Mouse (Mus musculus) lung, postnatal 0 days (tissue): Measurements from ENCODE around the gene Hdac7. TPM values are rescaled to one million over a fixed set of nuclear protein-coding genes. Genes with fewer than 3 reads are reported as not detected.

Experiments
- ATAC-seq: fragments of 200-750 bp; cut with Nextera tagmentation; 2 replicates; pipeline ENCODE4 v1.8.0; 2017; ENCODE audit warnings: moderate library complexity
- DNase-seq: peaks from one replicate; pipeline ENCODE4 v3.0.0-alpha.2; 2016; ENCODE audit warnings: low spot score
- H3K27ac ChIP-seq: fragments of 300-500 bp; sonication (generic); 2 replicates; pipeline ENCODE4 v1.5.1; 2014; ENCODE audit warnings: antibody characterized with exemption, mild to moderate bottlenecking, low read length, mixed read lengths
- H3K27me3 ChIP-seq: fragments of 300-500 bp; sonication (generic); replicated peaks from 2 replicates; pipeline ENCODE4 v1.6.1; 2014; ENCODE audit warnings: low read length, mixed read lengths; ENCODE audit not compliant: insufficient read depth
- H3K36me3 ChIP-seq: fragments of 300-500 bp; sonication (generic); 2 replicates; pipeline ENCODE4 v1.6.1; 2014; ENCODE audit warnings: low read length, mixed read lengths; ENCODE audit not compliant: insufficient read depth
- H3K4me1 ChIP-seq: fragments of 300-500 bp; sonication (generic); 2 replicates; pipeline ENCODE4 v1.6.1; 2014; ENCODE audit warnings: antibody characterized with exemption, low read depth, low read length, mixed read lengths; ENCODE audit not compliant: insufficient read depth
- H3K4me2 ChIP-seq: fragments of 300-500 bp; sonication (generic); replicated peaks from 2 replicates; pipeline ENCODE4 v1.6.1; 2014; ENCODE audit warnings: low read depth, mild to moderate bottlenecking, low read length, moderate library complexity, mixed read lengths
- H3K4me3 ChIP-seq: fragments of 300-500 bp; sonication (generic); 2 replicates; pipeline ENCODE4 v1.5.1; 2014; ENCODE audit warnings: low read depth, low read length
- H3K9ac ChIP-seq: fragments of 300-500 bp; sonication (generic); replicated peaks from 2 replicates; pipeline ENCODE4 v1.6.1; 2014; ENCODE audit warnings: low read depth, mild to moderate bottlenecking
- H3K9me3 ChIP-seq: fragments of 300-500 bp; sonication (generic); 2 replicates; pipeline ENCODE4 v1.6.1; 2016; ENCODE audit warnings: low read length, mixed read lengths
- CTCF ChIP-seq: IDR thresholded peaks from 2 replicates; pipeline ENCODE4 v1.5.1; 2016; ENCODE audit warnings: antibody characterized with exemption, mild to moderate bottlenecking
- EP300 ChIP-seq: IDR thresholded peaks from 2 replicates; pipeline ENCODE4 v1.6.1; 2016; ENCODE audit warnings: antibody characterized with exemption, mild to moderate bottlenecking, control low read depth
- WGBS: fragments of 180-500 bp; shearing (Covaris S2); extraction: QIAGEN DNeasy Blood & Tissue Kit; methylation state at CpG from one replicate; pipeline ENCODE4 v1.1.7; 2014; 5-methylcytosine and 5-hydroxymethylcytosine counted together
- polyA plus RNA-seq: library from polyadenylated mRNA; unstranded; fragments of >200 nt; fragmentation: Nextera tagmentation; extraction: Ambion mirVana; gene quantifications from 2 replicates; pipeline ENCODE4 v1.2.1, GENCODE M21; 2015

Hdac7 gene
- polyA plus RNA-seq, 1 experiment from 2014 or later = 43.2 TPM

- H3K9me3 ChIP-seq = no peaks in the 10 kb centered on the region
- peaks cover 16% of the 10 kb centered on the region; the same call in 1 of the 2 replicates for H3K36me3 ChIP-seq
- DNase-seq (no peak), ATAC-seq (no peak)
- H3K4me2 ChIP-seq = no peak overlapping the region
- H3K4me1 ChIP-seq = peaks cover 10% of the 10 kb centered on the region
- no peaks in the 10 kb centered on the region for H3K27me3 ChIP-seq
- TF ChIP-seq CTCF = no peak
- TF ChIP-seq EP300 = no peak
- H3K4me3 ChIP-seq = no peak overlapping the region
- no peak overlapping the region for H3K27ac ChIP-seq
- no peak overlapping the region for H3K9ac ChIP-seq
- 63% methylated on average over 5 of the region's 5 CpGs for whole genome bisulfite sequencing
Observed at GRCm38 (mm10) chr15:97760952-97761351, 83.3 kb downstream of the Hdac7 start.

GRCm38 (mm10) chr15:97760006-97760405, 84.3 kb downstream of the Hdac7 start:
- Histone ChIP-seq H3K9ac (no peak overlapping the region), H3K4me2 (no peak overlapping the region), H3K4me1 (peaks cover 10% of the 10 kb centered on the region), H3K9me3 (no peaks in the 10 kb centered on the region), H3K27ac (no peak overlapping the region), H3K4me3 (no peak overlapping the region), H3K36me3 (peaks cover 16% of the 10 kb centered on the region; the same call in 1 of the 2 replicates), H3K27me3 (no peaks in the 10 kb centered on the region)
- DNase-seq = no peak
- 78% methylated on average over 9 of the region's 9 CpGs for WGBS
- ATAC-seq = no peak
- TF ChIP-seq CTCF = no peak
- no peak for TF ChIP-seq EP300

- Histone ChIP-seq H3K4me2 (no peak overlapping the region), H3K27me3 (no peaks in the 10 kb centered on the region), H3K9me3 (no peaks in the 10 kb centered on the region), H3K4me3 (no peak overlapping the region), H3K9ac (no peak overlapping the region), H3K36me3 (peaks cover 15% of the 10 kb centered on the region; the same call in 1 of the 2 replicates), H3K4me1 (peaks cover 3% of the 10 kb centered on the region; the same call in 1 of the 2 replicates), H3K27ac (no peak overlapping the region)
- TF ChIP-seq EP300 (no peak), CTCF (no peak)
- ATAC-seq (no peak), DNase-seq (no peak)
- 57% methylated on average over 8 of the region's 8 CpGs for WGBS
Observed at GRCm38 (mm10) chr15:97755361-97755760, 88.9 kb downstream of the Hdac7 start.

- Histone ChIP-seq H3K36me3 (peaks cover 13% of the 10 kb centered on the region; the same call in 1 of the 2 replicates), H3K9ac (no peak overlapping the region), H3K9me3 (no peaks in the 10 kb centered on the region), H3K27me3 (no peaks in the 10 kb centered on the region), H3K27ac (no peak overlapping the region), H3K4me2 (no peak overlapping the region), H3K4me3 (no peak overlapping the region), H3K4me1 (peaks cover 3% of the 10 kb centered on the region; the same call in 1 of the 2 replicates)
- TF ChIP-seq EP300 (no peak), CTCF (no peak)
- DNase-seq (no peak), ATAC-seq (no peak)
- 29% methylated on average over 6 of the region's 6 CpGs for WGBS
Observed at GRCm38 (mm10) chr15:97754476-97754875, 89.8 kb downstream of the Hdac7 start.

GRCm38 (mm10) chr15:97752491-97752890, 91.8 kb downstream of the Hdac7 start:
- Histone ChIP-seq H3K4me1 (peaks cover 3% of the 10 kb centered on the region; the same call in 1 of the 2 replicates), H3K27ac (no peak overlapping the region), H3K9me3 (no peaks in the 10 kb centered on the region), H3K27me3 (no peaks in the 10 kb centered on the region), H3K36me3 (0 out of 2 replicates have a peak, but pooled peaks cover under 1% of the 10 kb centered on the region), H3K4me3 (no peak overlapping the region), H3K9ac (no peak overlapping the region), H3K4me2 (no peak overlapping the region)
- DNase-seq = no peak
- no peak for TF ChIP-seq EP300
- TF ChIP-seq CTCF = no peak
- ATAC-seq = no peak
- 86% methylated on average over 5 of the region's 5 CpGs for WGBS

GRCm38 (mm10) chr15:97751676-97752075, 92.6 kb downstream of the Hdac7 start:
- WGBS = 65% methylated on average over 2 of the region's 2 CpGs

More at GRCm38 (mm10) chr15:97751676-97752075, 92.6 kb downstream of the Hdac7 start:
- Histone ChIP-seq H3K27me3 (no peaks in the 10 kb centered on the region), H3K9me3 (no peaks in the 10 kb centered on the region), H3K27ac (no peak overlapping the region), H3K4me1 (peaks cover 3% of the 10 kb centered on the region; the same call in 1 of the 2 replicates), H3K4me3 (no peak overlapping the region), H3K36me3 (no peaks in the 10 kb centered on the region), H3K4me2 (no peak overlapping the region), H3K9ac (no peak overlapping the region)
- DNase-seq (peak; percentile 43), ATAC-seq (no peak)
- peak; percentile 74 for TF ChIP-seq CTCF
- TF ChIP-seq EP300 = no peak
